Mouse (Mus musculus) midbrain, embryonic 11.5 days (tissue): Measurements from ENCODE around the gene Ercc1. TPM values are rescaled to one million over a fixed set of nuclear protein-coding genes. Genes with fewer than 3 reads are reported as not detected.

Experiments
- ATAC-seq: fragments of 200-750 bp; cut with Nextera tagmentation; 2 replicates; pipeline ENCODE4 v1.8.0; 2017; ENCODE audit warnings: moderate TSS enrichment, moderate library complexity; ENCODE audit not compliant: low FRiP score
- DNase-seq: peaks from one replicate; pipeline ENCODE4 v3.0.0; 2015; ENCODE audit warnings: low spot score; ENCODE audit errors: missing footprints
- H3K27ac ChIP-seq: fragments of 300-500 bp; sonication (generic); 2 replicates; pipeline ENCODE4 v1.5.1; 2014; ENCODE audit warnings: low read depth, low read length
- H3K27me3 ChIP-seq: fragments of 300-500 bp; sonication (generic); 2 replicates; pipeline ENCODE4 v1.6.1; 2014; ENCODE audit warnings: mild to moderate bottlenecking, low read length, moderate library complexity, mixed read lengths; ENCODE audit not compliant: control insufficient read depth, insufficient read depth
- H3K36me3 ChIP-seq: fragments of 300-500 bp; sonication (generic); 2 replicates; pipeline ENCODE4 v1.6.1; 2014; ENCODE audit warnings: mild to moderate bottlenecking, low read length, moderate library complexity, mixed read lengths; ENCODE audit not compliant: control insufficient read depth, insufficient read depth
- H3K4me1 ChIP-seq: fragments of 300-500 bp; sonication (generic); 2 replicates; pipeline ENCODE4 v1.6.1; 2014; ENCODE audit warnings: low read length; ENCODE audit not compliant: control insufficient read depth, insufficient read depth
- H3K4me2 ChIP-seq: fragments of 300-500 bp; sonication (generic); 2 replicates; pipeline ENCODE4 v1.6.1; 2014; ENCODE audit warnings: mild to moderate bottlenecking, moderate library complexity
- H3K4me3 ChIP-seq: fragments of 300-500 bp; sonication (generic); 2 replicates; pipeline ENCODE4 v1.5.1; 2014; ENCODE audit warnings: low read depth, low read length
- H3K9ac ChIP-seq: fragments of 300-500 bp; sonication (generic); 2 replicates; pipeline ENCODE4 v1.6.1; 2014; ENCODE audit warnings: low read length
- H3K9me3 ChIP-seq: fragments of 300-500 bp; sonication (generic); 2 replicates; pipeline ENCODE4 v1.6.1; 2016; ENCODE audit warnings: low read length; ENCODE audit not compliant: control insufficient read depth
- WGBS: fragments of 180-500 bp; shearing (Covaris S2); extraction: QIAGEN DNeasy Blood & Tissue Kit; methylation state at CpG from one replicate; pipeline ENCODE4 v1.1.7; 2014; 5-methylcytosine and 5-hydroxymethylcytosine counted together
- polyA plus RNA-seq: library from polyadenylated mRNA; unstranded; fragments of >200 nt; fragmentation: Nextera tagmentation; extraction: Ambion mirVana; gene quantifications from 2 replicates; pipeline ENCODE4 v1.2.1, GENCODE M21; 2014

The Ercc1 gene
- polyA plus RNA-seq, 1 experiment from 2014 or later: 111 TPM

GRCm38 (mm10) chr7:19382166-19382541 is 37.6 kb downstream of the Ercc1 start:
- WGBS: under 1% methylated on average over 27 of the region's 37 CpGs
- DNase-seq: peak; percentile 91
- Histone ChIP-seq H3K4me1 (peaks cover 10% of the 10 kb centered on the region), H3K27me3 (no peaks in the 10 kb centered on the region), H3K27ac (no peak overlapping the region; the same call in 1 of the 2 replicates), H3K9ac (peak overlapping the region; percentile 87), H3K9me3 (no peaks in the 10 kb centered on the region), H3K4me3 (peak overlapping the region; percentile 98), H3K4me2 (peak overlapping the region; percentile 92), H3K36me3 (peaks cover 18% of the 10 kb centered on the region)
- peak; percentile 70; the same call in 1 of the 2 replicates for ATAC-seq

- Histone ChIP-seq H3K9ac (no peak overlapping the region), H3K36me3 (peaks cover 21% of the 10 kb centered on the region)
- ATAC-seq: no peak
Observed at GRCm38 (mm10) chr7:19383708-19384107, 39.1 kb downstream of the Ercc1 start.

GRCm38 (mm10) chr7:19388699-19389413 is 44.3 kb downstream of the Ercc1 start:
- H3K9ac ChIP-seq: no peak overlapping the region; the same call in 1 of the 2 replicates
- peaks cover 46% of the 10 kb centered on the region for H3K36me3 ChIP-seq
- DNase-seq (no peak), ATAC-seq (peak; percentile 73)
- peak overlapping the region; percentile 57 for H3K27ac ChIP-seq
- H3K4me1 ChIP-seq: peaks cover 12% of the 10 kb centered on the region
- WGBS: 64% methylated on average over 10 of the region's 10 CpGs
- H3K4me3 ChIP-seq: no peak overlapping the region
- H3K27me3 ChIP-seq: no peaks in the 10 kb centered on the region
- no peak overlapping the region for H3K4me2 ChIP-seq
- H3K9me3 ChIP-seq: no peaks in the 10 kb centered on the region

More at GRCm38 (mm10) chr7:19383708-19384107, 39.1 kb downstream of the Ercc1 start:
- Histone ChIP-seq H3K27ac (no peak overlapping the region), H3K4me1 (peaks cover 16% of the 10 kb centered on the region), H3K27me3 (no peaks in the 10 kb centered on the region), H3K4me3 (no peak overlapping the region), H3K4me2 (no peak overlapping the region), H3K9me3 (no peaks in the 10 kb centered on the region)
- DNase-seq: no peak
- 94% methylated on average over 9 of the region's 9 CpGs for WGBS

- peaks cover 36% of the 10 kb centered on the region for H3K36me3 ChIP-seq
- WGBS: 92% methylated on average over 8 of the region's 8 CpGs
- ATAC-seq: no peak
Observed at GRCm38 (mm10) chr7:19394484-19394883, 49.9 kb downstream of the Ercc1 start.

GRCm38 (mm10) chr7:19399496-19400280 is 55.1 kb downstream of the Ercc1 start:
- Histone ChIP-seq H3K27ac (no peak overlapping the region), H3K27me3 (peaks cover 30% of the 10 kb centered on the region), H3K9ac (peak overlapping the region; percentile 42), H3K36me3 (peaks cover 4% of the 10 kb centered on the region), H3K4me3 (peak overlapping the region; percentile 19), H3K4me1 (peaks cover 9% of the 10 kb centered on the region; the same call in 1 of the 2 replicates), H3K4me2 (peak overlapping the region; percentile 41), H3K9me3 (0 out of 2 replicates have a peak, but pooled peaks cover 2% of the 10 kb centered on the region)
- ATAC-seq: peak; percentile 29; the same call in 1 of the 2 replicates
- 2% methylated on average over 27 of the region's 27 CpGs for WGBS
- peak; percentile 91 for DNase-seq

More at GRCm38 (mm10) chr7:19394484-19394883, 49.9 kb downstream of the Ercc1 start:
- H3K4me3 ChIP-seq: no peak overlapping the region
- H3K27me3 ChIP-seq: peaks cover 6% of the 10 kb centered on the region
- H3K4me1 ChIP-seq: peaks cover 3% of the 10 kb centered on the region; the same call in 1 of the 2 replicates
- H3K27ac ChIP-seq: no peak overlapping the region
- no peak overlapping the region for H3K9ac ChIP-seq
- H3K4me2 ChIP-seq: no peak overlapping the region
- H3K9me3 ChIP-seq: no peaks in the 10 kb centered on the region
- peak; percentile 54 for DNase-seq

- no peak overlapping the region for H3K4me2 ChIP-seq
- H3K27me3 ChIP-seq: peaks cover 34% of the 10 kb centered on the region
- no peak overlapping the region for H3K9ac ChIP-seq
- 0 out of 2 replicates have a peak, but pooled peaks cover 2% of the 10 kb centered on the region for H3K9me3 ChIP-seq
- peak; percentile 80 for DNase-seq
- peaks cover 10% of the 10 kb centered on the region; the same call in 1 of the 2 replicates for H3K4me1 ChIP-seq
- no peaks in the 10 kb centered on the region for H3K36me3 ChIP-seq
- 83% methylated on average over 4 of the region's 4 CpGs for WGBS
- ATAC-seq: no peak
- no peak overlapping the region for H3K27ac ChIP-seq
- no peak overlapping the region for H3K4me3 ChIP-seq
Observed at GRCm38 (mm10) chr7:19400946-19401345, 56.4 kb downstream of the Ercc1 start.

- Histone ChIP-seq H3K4me2 (no peak overlapping the region), H3K36me3 (no peaks in the 10 kb centered on the region), H3K4me3 (no peak overlapping the region), H3K27me3 (peaks cover 36% of the 10 kb centered on the region), H3K9ac (no peak overlapping the region), H3K9me3 (0 out of 2 replicates have a peak, but pooled peaks cover 2% of the 10 kb centered on the region), H3K4me1 (peaks cover 10% of the 10 kb centered on the region; the same call in 1 of the 2 replicates), H3K27ac (no peak overlapping the region)
- ATAC-seq (0 out of 2 replicates have a peak, but pooled peaks have one; percentile 7), DNase-seq (peak; percentile 82)
- 78% methylated on average over 9 of the region's 9 CpGs for WGBS
Observed at GRCm38 (mm10) chr7:19402535-19403112, 58.0 kb downstream of the Ercc1 start.

GRCm38 (mm10) chr7:19403731-19404296 is 59.2 kb downstream of the Ercc1 start, which contains the start of gene Klc3:
Gene Klc3, minus strand, starts transcription at chr7:19404104.
- 2% methylated on average over 57 of the region's 62 CpGs for WGBS
- ATAC-seq (peak; percentile 31), DNase-seq (peak; percentile 90)
- Histone ChIP-seq H3K9me3 (0 out of 2 replicates have a peak, but pooled peaks cover 2% of the 10 kb centered on the region), H3K9ac (peak within 1 kb of the TSS; percentile 52), H3K36me3 (no peaks in the 10 kb centered on the region), H3K27ac (no peak within 1 kb of the TSS), H3K4me2 (peak within 1 kb of the TSS; percentile 66), H3K4me3 (peak within 1 kb of the TSS; percentile 47), H3K4me1 (peaks cover 10% of the 10 kb centered on the region; the same call in 1 of the 2 replicates), H3K27me3 (peaks cover 36% of the 10 kb centered on the region)
